Mouse (Mus musculus): ENCODE results near the gene Zfp777. TPM values are rescaled to one million over a fixed set of nuclear protein-coding genes. Genes with fewer than 3 reads are reported as not detected.

The Zfp777 gene
- polyA plus RNA-seq, 1 experiment from 2014 or later = 11.1 TPM

DNA sequence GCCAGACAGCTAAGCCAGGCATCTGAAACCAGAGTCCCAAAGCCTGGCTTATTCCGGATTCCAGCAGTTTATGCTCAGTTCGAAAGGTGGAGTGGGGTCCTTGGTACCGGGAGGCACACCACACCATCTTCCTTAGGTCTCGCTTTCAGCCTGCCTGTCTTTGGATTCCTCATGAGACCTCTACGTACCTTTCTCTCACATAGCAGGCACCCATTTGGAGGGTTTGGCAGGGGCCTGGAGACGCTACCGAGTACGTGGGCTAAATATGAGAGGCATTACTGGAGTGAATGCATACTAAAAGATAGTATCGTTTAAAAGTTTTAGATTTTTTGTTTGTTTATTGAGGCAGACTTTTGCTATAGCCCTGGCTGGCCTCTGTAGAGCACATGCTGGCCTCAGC lies 31.9 kb downstream of the Zfp777 start:
- Histone ChIP-seq H3K4me2 (ENCODE audit: low read length) (no peak overlapping the region), H3K36me3 (ENCODE audit: control insufficient read depth, insufficient read depth, low read length) (0 out of 2 replicates have a peak, but pooled peaks cover 2% of the 10 kb centered on the region), H3K4me3 (ENCODE audit: low read length) (no peak overlapping the region), H3K27ac (ENCODE audit: low read depth, low read length) (no peak overlapping the region), H3K9me3 (ENCODE audit: control insufficient read depth, low read length) (no peaks in the 10 kb centered on the region), H3K9ac (ENCODE audit: low read depth, low read length) (no peak overlapping the region), H3K27me3 (replicated peaks; ENCODE audit: control insufficient read depth, insufficient read depth, low read length) (no peaks in the 10 kb centered on the region), H3K4me1 (ENCODE audit: control insufficient read depth, insufficient read depth, low read depth, low read length) (no peaks in the 10 kb centered on the region; the same call in none of the 2 replicates)
- ATAC-seq = no peak
- WGBS = 93% methylated on average over 9 of the region's 9 CpGs

DNA sequence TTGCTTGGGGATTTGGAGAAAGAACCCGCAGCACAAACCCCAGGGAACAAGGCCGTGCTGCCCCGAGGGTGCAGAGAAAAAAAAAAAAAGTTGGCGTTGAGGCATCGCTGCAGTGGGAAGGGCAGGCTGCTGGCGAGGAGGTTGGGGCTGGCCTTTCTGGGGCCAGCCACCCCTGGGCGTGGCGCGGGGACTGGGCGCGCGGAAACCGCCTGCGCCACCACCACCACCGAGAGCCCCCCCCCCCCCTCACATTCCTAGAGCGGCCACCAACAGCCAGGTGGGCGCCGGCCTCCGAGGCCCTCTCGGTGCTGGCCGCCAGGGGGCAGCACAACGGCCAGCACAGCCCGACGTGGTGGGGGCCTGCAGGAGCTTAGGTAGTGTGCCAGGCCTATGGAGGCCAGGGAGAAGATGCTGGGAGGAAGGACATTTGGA lies 32.6 kb downstream of the Zfp777 start:
- Histone ChIP-seq H3K27me3 (replicated peaks; ENCODE audit: control insufficient read depth, insufficient read depth, low read length) (no peaks in the 10 kb centered on the region), H3K9ac (ENCODE audit: low read depth, low read length) (peak overlapping the region; percentile 71), H3K27ac (ENCODE audit: low read depth, low read length) (no peak overlapping the region), H3K4me2 (ENCODE audit: low read length) (peak overlapping the region; percentile 68), H3K4me3 (ENCODE audit: low read length) (peak overlapping the region; percentile 47), H3K36me3 (ENCODE audit: control insufficient read depth, insufficient read depth, low read length) (no peaks in the 10 kb centered on the region), H3K9me3 (ENCODE audit: control insufficient read depth, low read length) (no peaks in the 10 kb centered on the region), H3K4me1 (ENCODE audit: control insufficient read depth, insufficient read depth, low read depth, low read length) (no peaks in the 10 kb centered on the region; the same call in none of the 2 replicates)
- WGBS = 1% methylated on average over 23 of the region's 24 CpGs
- peak; percentile 97 for ATAC-seq

DNA sequence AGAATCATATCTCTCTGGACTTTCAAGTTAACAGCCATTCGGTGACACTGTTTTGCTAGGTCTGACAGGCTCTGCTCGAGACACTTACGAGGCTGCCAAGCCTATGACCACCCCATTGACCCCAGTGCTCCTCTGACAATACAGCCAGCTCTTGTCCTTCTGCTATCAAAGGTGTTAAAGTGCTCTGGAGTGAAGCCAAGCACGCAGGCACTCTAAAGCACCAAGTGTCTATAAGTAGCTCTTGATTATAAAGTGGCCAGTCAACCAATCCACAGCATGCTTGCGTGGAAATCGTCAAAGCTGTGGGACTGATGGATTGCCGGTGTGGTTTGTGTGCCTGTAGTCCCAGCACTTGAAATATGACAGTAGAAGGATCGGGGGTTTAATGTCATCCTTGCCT lies 38.0 kb downstream of the Zfp777 start:
- no peak overlapping the region for H3K4me2 ChIP-seq (ENCODE audit: low read length)
- H3K9me3 ChIP-seq (ENCODE audit: control insufficient read depth, low read length) = no peaks in the 10 kb centered on the region
- no peak overlapping the region for H3K27ac ChIP-seq (ENCODE audit: low read depth, low read length)
- no peak for ATAC-seq
- no peaks in the 10 kb centered on the region for H3K36me3 ChIP-seq (ENCODE audit: control insufficient read depth, insufficient read depth, low read length)
- no peak overlapping the region for H3K4me3 ChIP-seq (ENCODE audit: low read length)
- H3K4me1 ChIP-seq (ENCODE audit: control insufficient read depth, insufficient read depth, low read depth, low read length) = no peaks in the 10 kb centered on the region; the same call in 1 of the 2 replicates
- H3K9ac ChIP-seq (ENCODE audit: low read depth, low read length) = no peak overlapping the region
- H3K27me3 ChIP-seq (replicated peaks; ENCODE audit: control insufficient read depth, insufficient read depth, low read length) = no peaks in the 10 kb centered on the region
- 57% methylated on average over 8 of the region's 8 CpGs for WGBS

DNA sequence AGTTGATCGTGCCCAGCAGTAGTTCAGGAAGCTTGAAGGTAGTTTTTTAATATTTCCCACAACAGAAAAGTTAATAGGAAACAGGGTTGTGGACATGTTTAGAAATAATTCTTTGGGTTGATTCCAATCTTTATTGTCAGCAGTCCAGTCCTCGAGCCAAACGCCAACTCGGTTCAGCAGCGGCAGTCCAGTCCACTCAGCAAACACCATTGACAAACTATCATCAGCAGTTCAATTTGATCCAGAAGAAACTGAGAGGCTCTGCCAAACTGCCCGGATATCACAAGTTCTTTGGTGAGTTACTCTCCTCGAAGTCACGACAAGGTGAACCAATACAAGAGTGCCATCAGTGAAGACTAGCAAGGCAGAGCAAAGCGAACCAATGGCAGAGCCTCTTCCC lies 53.0 kb downstream of the Zfp777 start:
- no peak for ATAC-seq
- H3K9ac ChIP-seq (ENCODE audit: low read depth, low read length) = no peak overlapping the region
- no peaks in the 10 kb centered on the region for H3K36me3 ChIP-seq (ENCODE audit: control insufficient read depth, insufficient read depth, low read length)
- H3K4me2 ChIP-seq (ENCODE audit: low read length) = no peak overlapping the region
- H3K27me3 ChIP-seq (replicated peaks; ENCODE audit: control insufficient read depth, insufficient read depth, low read length) = no peaks in the 10 kb centered on the region
- no peak overlapping the region for H3K27ac ChIP-seq (ENCODE audit: low read depth, low read length)
- no peaks in the 10 kb centered on the region for H3K9me3 ChIP-seq (ENCODE audit: control insufficient read depth, low read length)
- no peaks in the 10 kb centered on the region for H3K4me1 ChIP-seq (ENCODE audit: control insufficient read depth, insufficient read depth, low read depth, low read length)
- H3K4me3 ChIP-seq (ENCODE audit: low read length) = no peak overlapping the region
- 93% methylated on average over 9 of the region's 9 CpGs for WGBS

DNA sequence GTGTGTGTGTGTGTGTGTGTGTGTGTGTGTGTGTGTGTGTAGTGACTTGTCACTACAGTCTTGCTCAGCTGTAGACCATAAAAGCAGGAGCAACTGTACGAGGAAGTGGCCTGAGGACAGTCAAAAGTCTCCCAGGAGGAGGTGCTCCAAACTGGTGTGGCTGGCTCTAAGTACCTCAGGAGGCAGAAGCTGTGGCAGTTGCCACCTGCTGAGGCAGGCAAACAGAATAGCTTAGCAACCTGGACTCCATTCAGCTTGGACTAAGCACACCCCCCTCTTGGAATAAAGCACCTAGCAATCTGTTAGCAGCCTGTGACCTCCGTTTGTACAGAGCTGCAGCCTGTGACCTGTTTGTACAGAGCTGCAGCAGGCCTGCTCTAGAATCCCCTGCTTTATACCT lies 64.8 kb downstream of the Zfp777 start:
- H3K4me3 ChIP-seq (ENCODE audit: low read length) = no peak overlapping the region
- 7% methylated on average over 2 of the region's 2 CpGs for WGBS
- H3K4me1 ChIP-seq (ENCODE audit: control insufficient read depth, insufficient read depth, low read depth, low read length) = no peaks in the 10 kb centered on the region
- no peak for ATAC-seq
- H3K9ac ChIP-seq (ENCODE audit: low read depth, low read length) = no peak overlapping the region
- no peak overlapping the region for H3K27ac ChIP-seq (ENCODE audit: low read depth, low read length)
- no peaks in the 10 kb centered on the region for H3K27me3 ChIP-seq (replicated peaks; ENCODE audit: control insufficient read depth, insufficient read depth, low read length)
- H3K36me3 ChIP-seq (ENCODE audit: control insufficient read depth, insufficient read depth, low read length) = no peaks in the 10 kb centered on the region
- no peaks in the 10 kb centered on the region for H3K9me3 ChIP-seq (ENCODE audit: control insufficient read depth, low read length)
- H3K4me2 ChIP-seq (ENCODE audit: low read length) = no peak overlapping the region

DNA sequence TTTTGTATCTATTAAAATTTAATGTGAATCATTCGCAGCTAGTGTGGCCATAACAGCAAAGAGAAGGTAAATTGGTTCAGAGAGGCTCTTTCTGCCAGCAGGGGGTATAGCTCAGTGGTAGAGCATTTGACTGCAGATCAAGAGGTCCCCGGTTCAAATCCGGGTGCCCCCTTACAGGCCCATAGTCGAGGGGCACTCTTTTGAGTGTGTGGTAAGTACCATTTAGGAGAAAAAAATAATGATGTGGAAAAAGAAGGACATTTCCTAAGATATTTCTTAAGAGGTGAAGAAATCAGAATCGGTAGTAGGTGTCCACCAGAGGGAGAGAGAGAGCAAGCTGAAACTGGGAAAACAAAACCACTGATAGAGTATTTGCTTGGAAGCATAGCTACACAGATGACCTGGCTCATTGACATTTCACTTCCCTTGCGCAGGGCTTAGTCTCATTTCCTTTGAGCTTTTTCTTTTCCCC lies 69.8 kb downstream of the Zfp777 start:
- H3K36me3 ChIP-seq (ENCODE audit: control insufficient read depth, insufficient read depth, low read length) = no peaks in the 10 kb centered on the region
- no peaks in the 10 kb centered on the region for H3K27me3 ChIP-seq (replicated peaks; ENCODE audit: control insufficient read depth, insufficient read depth, low read length)
- no peaks in the 10 kb centered on the region for H3K9me3 ChIP-seq (ENCODE audit: control insufficient read depth, low read length)
- no peak overlapping the region for H3K9ac ChIP-seq (ENCODE audit: low read depth, low read length)
- ATAC-seq = peak; percentile 95
- WGBS = 21% methylated on average over 6 of the region's 6 CpGs
- no peak overlapping the region for H3K27ac ChIP-seq (ENCODE audit: low read depth, low read length)
- H3K4me1 ChIP-seq (ENCODE audit: control insufficient read depth, insufficient read depth, low read depth, low read length) = no peaks in the 10 kb centered on the region
- no peak overlapping the region for H3K4me3 ChIP-seq (ENCODE audit: low read length)
- no peak overlapping the region for H3K4me2 ChIP-seq (ENCODE audit: low read length)

DNA sequence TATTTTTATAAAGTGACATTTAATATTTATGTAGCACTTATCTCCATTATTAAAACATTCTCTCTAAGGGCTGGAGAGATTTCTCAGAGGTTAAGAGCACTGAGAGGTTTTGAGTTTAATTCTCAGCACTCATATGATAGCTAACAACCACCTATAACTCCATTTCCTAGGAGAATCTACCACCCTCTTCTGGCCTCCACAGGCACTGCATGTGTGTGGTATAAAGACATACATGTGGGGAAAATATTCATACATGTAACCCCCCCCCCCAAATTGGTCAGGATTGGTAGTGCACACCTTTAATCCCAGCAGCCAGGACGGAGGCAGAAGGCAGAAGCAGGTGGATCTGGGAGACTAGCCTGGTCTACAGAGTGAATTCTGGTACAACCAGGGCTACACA lies 74.1 kb downstream of the Zfp777 start:
- H3K36me3 ChIP-seq (ENCODE audit: control insufficient read depth, insufficient read depth, low read length) = no peaks in the 10 kb centered on the region
- WGBS = 95% methylated on average over 1 of the region's 1 CpGs
- no peaks in the 10 kb centered on the region for H3K27me3 ChIP-seq (replicated peaks; ENCODE audit: control insufficient read depth, insufficient read depth, low read length)
- no peak overlapping the region for H3K27ac ChIP-seq (ENCODE audit: low read depth, low read length)
- no peak overlapping the region for H3K9ac ChIP-seq (ENCODE audit: low read depth, low read length)
- no peak overlapping the region for H3K4me3 ChIP-seq (ENCODE audit: low read length)
- no peaks in the 10 kb centered on the region for H3K9me3 ChIP-seq (ENCODE audit: control insufficient read depth, low read length)
- no peaks in the 10 kb centered on the region for H3K4me1 ChIP-seq (ENCODE audit: control insufficient read depth, insufficient read depth, low read depth, low read length)
- H3K4me2 ChIP-seq (ENCODE audit: low read length) = no peak overlapping the region
- ATAC-seq = no peak

Small RNA genes within 50 kb of the gene (microRNA-seq; reads per million reads assigned to microRNA genes)
- not detected for gene Gm24563

Other genes with a start within 250 kb of the Zfp777 start
- gene Pdia4, start 235.5 kb downstream of the Zfp777 start, polyA plus RNA-seq (2015; fragmentation: Nextera tagmentation; extraction: Ambion mirVana) = 142 and 168 TPM in 2 replicates
- 13.9 and 15.7 TPM in 2 replicates for gene Zfp786, start 218.0 kb downstream of the Zfp777 start, polyA plus RNA-seq (2015; fragmentation: Nextera tagmentation; extraction: Ambion mirVana)
- gene Zfp398, start 213.2 kb downstream of the Zfp777 start, polyA plus RNA-seq (2015; fragmentation: Nextera tagmentation; extraction: Ambion mirVana) = 16.5 and 16.8 TPM in 2 replicates
- gene Zfp282, start 171.7 kb downstream of the Zfp777 start, polyA plus RNA-seq (2015; fragmentation: Nextera tagmentation; extraction: Ambion mirVana) = 20.9 and 22.9 TPM in 2 replicates
- 13.9 and 15.3 TPM in 2 replicates for gene Zfp212, start 128.4 kb downstream of the Zfp777 start, polyA plus RNA-seq (2015; fragmentation: Nextera tagmentation; extraction: Ambion mirVana)
- gene Zfp956, start 95.5 kb downstream of the Zfp777 start, polyA plus RNA-seq (2015; fragmentation: Nextera tagmentation; extraction: Ambion mirVana) = 24.1 and 25.5 TPM in 2 replicates
- 6.8 and 16.2 TPM in 2 replicates for gene Zfp746, start 37.7 kb upstream of the Zfp777 start, polyA plus RNA-seq (2015; fragmentation: Nextera tagmentation; extraction: Ambion mirVana)